Mouse (Mus musculus) stomach, postnatal 0 days (tissue): ENCODE measurements around the gene Olfr1318. TPM values are rescaled to one million over a fixed set of nuclear protein-coding genes. Genes with fewer than 3 reads are reported as not detected.
A peak's percentile ranks its signal among the peaks of the same experiment; 100 is the strongest.

Source experiments
- ATAC-seq: fragments of 200-750 bp; cut with Nextera tagmentation; 2 replicates; pipeline ENCODE4 v1.8.0; 2017; ENCODE audit not compliant: low FRiP score, low TSS enrichment
- DNase-seq: peaks from one replicate; pipeline ENCODE4 v3.0.0-alpha.2; 2016; ENCODE audit warnings: low spot score
- H3K27ac ChIP-seq: fragments of 300-500 bp; sonication (generic); replicated peaks from 2 replicates; pipeline ENCODE4 v1.5.1; 2014; ENCODE audit warnings: mild to moderate bottlenecking, control low read depth
- H3K27me3 ChIP-seq: fragments of 300-500 bp; sonication (generic); 2 replicates; pipeline ENCODE4 v1.6.1; 2014; ENCODE audit warnings: low read length; ENCODE audit not compliant: control insufficient read depth, insufficient read depth
- H3K36me3 ChIP-seq: fragments of 300-500 bp; sonication (generic); 2 replicates; pipeline ENCODE4 v1.6.1; 2014; ENCODE audit warnings: low read length, mixed read lengths; ENCODE audit not compliant: control insufficient read depth, insufficient read depth
- H3K4me1 ChIP-seq: fragments of 300-500 bp; sonication (generic); replicated peaks from 2 replicates; pipeline ENCODE4 v1.6.1; 2014; ENCODE audit warnings: antibody characterized with exemption; ENCODE audit not compliant: control insufficient read depth, insufficient read depth
- H3K4me2 ChIP-seq: fragments of 300-500 bp; sonication (generic); replicated peaks from 2 replicates; pipeline ENCODE4 v1.6.1; 2014; ENCODE audit warnings: low read depth, mild to moderate bottlenecking, control low read depth, moderate library complexity
- H3K4me3 ChIP-seq: fragments of 300-500 bp; sonication (generic); 2 replicates; pipeline ENCODE4 v1.5.1; 2014; ENCODE audit warnings: low read depth, low read length, control low read depth
- H3K9ac ChIP-seq: fragments of 300-500 bp; sonication (generic); 2 replicates; pipeline ENCODE4 v1.6.1; 2014; ENCODE audit warnings: mild to moderate bottlenecking, low read length, control low read depth, mixed read lengths
- H3K9me3 ChIP-seq: fragments of 300-500 bp; sonication (generic); 2 replicates; pipeline ENCODE4 v1.6.1; 2016; ENCODE audit warnings: low read length; ENCODE audit not compliant: control insufficient read depth
- CTCF ChIP-seq: IDR thresholded peaks from 2 replicates; pipeline ENCODE4 v1.5.1; 2016; ENCODE audit warnings: antibody characterized with exemption, low read depth, mild to moderate bottlenecking, moderate library complexity
- EP300 ChIP-seq: optimal IDR thresholded peaks from 2 replicates; pipeline ENCODE3; 2016; ENCODE audit warnings: antibody characterized with exemption
- WGBS: fragments of 180-500 bp; shearing (Covaris S2); extraction: QIAGEN DNeasy Blood & Tissue Kit; methylation state at CpG from one replicate; pipeline ENCODE4 v1.1.7; 2014; 5-methylcytosine and 5-hydroxymethylcytosine counted together
- polyA plus RNA-seq: library from polyadenylated mRNA; unstranded; fragments of >200 nt; fragmentation: Nextera tagmentation; extraction: Ambion mirVana; gene quantifications from 2 replicates; pipeline ENCODE4 v1.2.1, GENCODE M21; 2015

Olfr1318 gene
- polyA plus RNA-seq, result 0.05 TPM in 1 of 2 replicates, not detected in the other

GRCm38 (mm10) chr2:112153898-112154297 lies at the start of gene Olfr1318:
Gene Olfr1318 (plus strand): TSS chr2:112154198.
- no peaks in the 10 kb centered on the region for H3K9me3 ChIP-seq
- TF ChIP-seq CTCF (no peak), EP300 (no peak)
- DNase-seq (no peak), ATAC-seq (no peak)
- H3K4me1 ChIP-seq, result no peaks in the 10 kb centered on the region
- H3K27me3 ChIP-seq, result no peaks in the 10 kb centered on the region
- H3K27ac ChIP-seq, result no peak within 1 kb of the TSS
- no peak within 1 kb of the TSS for H3K9ac ChIP-seq
- H3K4me3 ChIP-seq, result no peak within 1 kb of the TSS
- H3K4me2 ChIP-seq, result no peak within 1 kb of the TSS
- H3K36me3 ChIP-seq, result no peaks in the 10 kb centered on the region

GRCm38 (mm10) chr2:112115340-112115739 lies 38.7 kb upstream of the Olfr1318 start, which contains the start of gene Olfr1315-ps1:
Gene Olfr1315-ps1 (minus strand): TSS chr2:112115440.
- Histone ChIP-seq H3K9me3 (no peaks in the 10 kb centered on the region), H3K4me2 (no peak within 1 kb of the TSS), H3K36me3 (no peaks in the 10 kb centered on the region), H3K4me1 (no peaks in the 10 kb centered on the region), H3K4me3 (no peak within 1 kb of the TSS), H3K27me3 (no peaks in the 10 kb centered on the region), H3K9ac (no peak within 1 kb of the TSS), H3K27ac (no peak within 1 kb of the TSS)
- no peak for DNase-seq
- TF ChIP-seq EP300 (no peak), CTCF (no peak)
- 64% methylated on average over 1 of the region's 1 CpGs for WGBS
- no peak for ATAC-seq

GRCm38 (mm10) chr2:112134877-112135276 lies 19.1 kb upstream of the Olfr1318 start, which contains the start of gene Olfr1316:
Gene Olfr1316 (minus strand): TSS chr2:112134977.
- Histone ChIP-seq H3K4me3 (no peak within 1 kb of the TSS), H3K36me3 (no peaks in the 10 kb centered on the region), H3K9ac (no peak within 1 kb of the TSS), H3K9me3 (no peaks in the 10 kb centered on the region), H3K4me1 (no peaks in the 10 kb centered on the region), H3K27ac (no peak within 1 kb of the TSS), H3K4me2 (no peak within 1 kb of the TSS), H3K27me3 (no peaks in the 10 kb centered on the region)
- WGBS, result 83% methylated on average over 2 of the region's 2 CpGs
- ATAC-seq (no peak), DNase-seq (no peak)
- no peak for TF ChIP-seq EP300
- no peak for TF ChIP-seq CTCF

GRCm38 (mm10) chr2:112140029-112140428 lies 14.0 kb upstream of the Olfr1318 start, which contains the start of gene Olfr1317:
Gene Olfr1317 (plus strand): TSS chr2:112140329.
- H3K4me2 ChIP-seq, result no peak within 1 kb of the TSS
- H3K27me3 ChIP-seq, result no peaks in the 10 kb centered on the region
- no peak within 1 kb of the TSS for H3K9ac ChIP-seq
- WGBS, result 69% methylated on average over 2 of the region's 2 CpGs
- no peak within 1 kb of the TSS for H3K27ac ChIP-seq
- H3K36me3 ChIP-seq, result no peaks in the 10 kb centered on the region
- no peak for TF ChIP-seq EP300
- no peak for TF ChIP-seq CTCF
- H3K4me1 ChIP-seq, result no peaks in the 10 kb centered on the region
- no peak within 1 kb of the TSS for H3K4me3 ChIP-seq
- ATAC-seq, result no peak
- no peak for DNase-seq
- H3K9me3 ChIP-seq, result no peaks in the 10 kb centered on the region

- no peaks in the 10 kb centered on the region for H3K4me1 ChIP-seq
- no peak overlapping the region for H3K27ac ChIP-seq
- no peak overlapping the region for H3K9ac ChIP-seq
- H3K4me2 ChIP-seq, result no peak overlapping the region
- DNase-seq (peak; percentile 32), ATAC-seq (no peak)
- peak; percentile 96 for TF ChIP-seq CTCF
- TF ChIP-seq EP300, result no peak
- H3K9me3 ChIP-seq, result no peaks in the 10 kb centered on the region
- no peaks in the 10 kb centered on the region for H3K36me3 ChIP-seq
- no peaks in the 10 kb centered on the region for H3K27me3 ChIP-seq
- WGBS, result 0% methylated on average over 2 of the region's 2 CpGs
- no peak overlapping the region for H3K4me3 ChIP-seq
Measured at GRCm38 (mm10) chr2:112196859-112197258, 42.9 kb downstream of the Olfr1318 start.

- no peak for ATAC-seq
- Histone ChIP-seq H3K9me3 (no peaks in the 10 kb centered on the region), H3K27me3 (no peaks in the 10 kb centered on the region), H3K9ac (no peak overlapping the region), H3K36me3 (no peaks in the 10 kb centered on the region), H3K27ac (no peak overlapping the region), H3K4me2 (no peak overlapping the region), H3K4me3 (no peak overlapping the region), H3K4me1 (no peaks in the 10 kb centered on the region)
- no peak for DNase-seq
- TF ChIP-seq EP300, result no peak
- TF ChIP-seq CTCF, result no peak
- WGBS, result 26% methylated on average over 6 of the region's 6 CpGs
Measured at GRCm38 (mm10) chr2:112203056-112203455, 49.1 kb downstream of the Olfr1318 start.

Other genes starting within 250 kb of the Olfr1318 start
- not detected in 2 replicates for gene Olfr1306, start 237.9 kb upstream of the Olfr1318 start, polyA plus RNA-seq
- gene Olfr1307, start 204.8 kb upstream of the Olfr1318 start, polyA plus RNA-seq, result 0.04 TPM in 1 of 2 replicates, not detected in the other
- not detected in 2 replicates for gene Olfr1308, start 189.3 kb upstream of the Olfr1318 start, polyA plus RNA-seq
- not detected in 2 replicates for gene Olfr1309, start 163.9 kb upstream of the Olfr1318 start, polyA plus RNA-seq
- gene Olfr1310, start 141.5 kb upstream of the Olfr1318 start, polyA plus RNA-seq, result not detected in 2 replicates
- gene Olfr1311, start 129.8 kb upstream of the Olfr1318 start, polyA plus RNA-seq, result not detected in 2 replicates
- not detected in 2 replicates for gene Olfr1312, start 104.0 kb upstream of the Olfr1318 start, polyA plus RNA-seq
- not detected in 2 replicates for gene Olfr1313, start 76.4 kb upstream of the Olfr1318 start, polyA plus RNA-seq
- not detected in 2 replicates for gene Olfr1314, start 57.4 kb upstream of the Olfr1318 start, polyA plus RNA-seq
- not detected in 2 replicates for gene Olfr1315-ps1, start 38.8 kb upstream of the Olfr1318 start, polyA plus RNA-seq
- gene Olfr1316, start 19.2 kb upstream of the Olfr1318 start, polyA plus RNA-seq, result not detected in 2 replicates
- gene Olfr1317, start 13.9 kb upstream of the Olfr1318 start, polyA plus RNA-seq, result not detected in 2 replicates
- gene Lpcat4, start 85.3 kb downstream of the Olfr1318 start, polyA plus RNA-seq, result 40.2 and 52.0 TPM in 2 replicates
- 0.06 and 0.10 TPM in 2 replicates for gene Nutm1, start 105.1 kb downstream of the Olfr1318 start, polyA plus RNA-seq
- gene Nop10, start 107.7 kb downstream of the Olfr1318 start, polyA plus RNA-seq, result 169 and 172 TPM in 2 replicates
- gene Slc12a6, start 111.6 kb downstream of the Olfr1318 start, polyA plus RNA-seq, result 5.4 and 6.2 TPM in 2 replicates
- not detected in 2 replicates for gene Gm21985, start 112.1 kb downstream of the Olfr1318 start, polyA plus RNA-seq
- 120 and 123 TPM in 2 replicates for gene Emc4, start 213.8 kb downstream of the Olfr1318 start, polyA plus RNA-seq
- gene Katnbl1, start 225.0 kb downstream of the Olfr1318 start, polyA plus RNA-seq, result 25.8 and 26.4 TPM in 2 replicates